Mouse (Mus musculus) ES-Bruce4 (cell line): ENCODE measurements around the gene Slc25a36. TPM values are rescaled to one million over a fixed set of nuclear protein-coding genes. Genes with fewer than 3 reads are reported as not detected.

Experiments used
- H3K27ac ChIP-seq: 2 replicates; pipeline ENCODE4 v1.5.1; 2012; ENCODE audit warnings: low read length, inconsistent platforms; ENCODE audit not compliant: insufficient read depth
- H3K27me3 ChIP-seq: 2 replicates; pipeline ENCODE4 v1.6.1; 2012; ENCODE audit warnings: mild to moderate bottlenecking, low read length, inconsistent platforms; ENCODE audit not compliant: control insufficient read depth, poor library complexity, insufficient read depth, severe bottlenecking
- H3K36me3 ChIP-seq: 2 replicates; pipeline ENCODE4 v1.6.1; 2012; ENCODE audit warnings: inconsistent platforms, mild to moderate bottlenecking, low read length, moderate library complexity; ENCODE audit not compliant: control insufficient read depth, poor library complexity, insufficient read depth, severe bottlenecking
- H3K4me1 ChIP-seq: one replicate; pipeline ENCODE4 v1.8.1; 2011; ENCODE audit warnings: low read length; ENCODE audit not compliant: control insufficient read depth, insufficient read depth
- H3K4me3 ChIP-seq: 2 replicates; pipeline ENCODE4 v1.5.1; 2011; ENCODE audit warnings: low read depth, mild to moderate bottlenecking, low read length
- H3K9ac ChIP-seq: 2 replicates; pipeline ENCODE4 v1.6.1; 2012; ENCODE audit warnings: low read depth, mild to moderate bottlenecking, inconsistent platforms; ENCODE audit not compliant: poor library complexity, severe bottlenecking
- H3K9me3 ChIP-seq: replicated peaks from 2 replicates; pipeline ENCODE4 v1.6.1; 2012; ENCODE audit warnings: mild to moderate bottlenecking, low read length, inconsistent platforms; ENCODE audit not compliant: control insufficient read depth, poor library complexity, insufficient read depth, severe bottlenecking
- CTCF ChIP-seq: IDR thresholded peaks from one replicate; pipeline ENCODE4 v1.8.1; 2011; ENCODE audit warnings: low read depth, low read length
- EP300 ChIP-seq: IDR thresholded peaks from 2 replicates; pipeline ENCODE4 v1.6.1; 2011; ENCODE audit warnings: low read depth, low read length; ENCODE audit not compliant: insufficient read depth
- POLR2A ChIP-seq: IDR thresholded peaks from one replicate; pipeline ENCODE4 v1.8.1; 2011; ENCODE audit warnings: low read length; ENCODE audit not compliant: insufficient read depth
- polyA plus RNA-seq: library from polyadenylated mRNA; stranded (reverse); fragments of >200 nt; gene quantifications from 2 replicates; pipeline ENCODE4 v1.2.4, GENCODE M21; 2011; ENCODE audit warnings: low read depth; ENCODE audit not compliant: missing spikeins, insufficient read depth, insufficient read length

Slc25a36 gene
- polyA plus RNA-seq, 1 experiment: 402 TPM

- Histone ChIP-seq H3K36me3 (no peaks in the 10 kb centered on the region), H3K9ac (peak overlapping the region; percentile 30), H3K27me3 (no peaks in the 10 kb centered on the region), H3K27ac (peak overlapping the region; percentile 99), H3K4me3 (peak overlapping the region; percentile 14; the same call in 1 of the 2 replicates), H3K4me1 (peaks cover 4% of the 10 kb centered on the region), H3K9me3 (peaks cover under 1% of the 10 kb centered on the region; the same call in 1 of the 2 replicates)
- TF ChIP-seq CTCF: no peak
- TF ChIP-seq EP300: peak; percentile 98
These were observed 3.3 kb upstream of the Slc25a36 start for GRCm38 (mm10) chr9:97114271-97114670.

- peak overlapping the region; percentile 50 for H3K4me3 ChIP-seq
- H3K36me3 ChIP-seq: peaks cover 3% of the 10 kb centered on the region; the same call in 1 of the 2 replicates
- peak overlapping the region; percentile 99 for H3K27ac ChIP-seq
- H3K27me3 ChIP-seq: no peaks in the 10 kb centered on the region
- peak overlapping the region; percentile 78 for H3K9ac ChIP-seq
- no peaks in the 10 kb centered on the region for H3K9me3 ChIP-seq
- TF ChIP-seq POLR2A (no peak), EP300 (no peak), CTCF (no peak)
- H3K4me1 ChIP-seq: peaks cover 4% of the 10 kb centered on the region
These were observed 2.6 kb upstream of the Slc25a36 start for GRCm38 (mm10) chr9:97113555-97113929.

DNA sequence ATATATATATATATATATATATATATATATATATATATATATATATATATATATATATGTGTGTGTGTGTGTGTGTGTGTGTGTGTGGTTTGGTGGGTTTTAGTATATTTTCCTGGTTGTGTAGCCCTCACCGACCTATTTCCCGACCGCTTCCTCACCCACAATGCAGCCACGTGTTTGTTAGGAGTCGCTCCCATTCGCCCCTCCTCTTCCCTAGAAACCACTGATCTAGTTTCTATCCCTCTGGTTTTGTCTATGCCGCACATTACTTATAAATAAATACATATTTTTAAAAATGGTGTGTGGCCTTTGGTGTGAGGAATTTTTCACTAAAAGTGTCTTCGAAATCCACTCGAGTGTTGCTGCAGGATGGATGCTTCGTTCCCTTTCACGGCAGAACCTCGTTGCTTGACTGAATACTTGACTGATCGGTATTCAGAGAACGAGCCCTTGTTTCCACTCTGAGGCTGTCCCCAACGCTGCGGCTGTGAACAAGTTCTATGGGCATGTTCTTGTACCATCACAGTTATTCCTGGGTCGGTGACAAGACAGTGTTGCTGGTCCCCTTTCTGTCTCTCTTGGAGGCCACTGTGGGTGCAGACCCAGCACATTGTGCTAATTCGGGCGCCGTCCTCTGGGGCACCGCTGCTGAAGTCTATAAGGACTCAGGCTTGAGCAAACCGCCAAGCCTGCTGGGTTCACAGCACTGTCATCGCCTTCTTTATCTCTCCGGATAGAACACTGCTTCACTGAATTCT lies 2.0 kb upstream of the Slc25a36 start:
- H3K4me1 ChIP-seq: peaks cover 4% of the 10 kb centered on the region
- no peaks in the 10 kb centered on the region for H3K27me3 ChIP-seq
- H3K27ac ChIP-seq: peak overlapping the region; percentile 98
- peaks cover 3% of the 10 kb centered on the region; the same call in 1 of the 2 replicates for H3K36me3 ChIP-seq
- peak overlapping the region; percentile 50 for H3K4me3 ChIP-seq
- TF ChIP-seq EP300: 0 out of 2 replicates have a peak, but pooled peaks have one; percentile 25
- no peak for TF ChIP-seq POLR2A
- peak overlapping the region; percentile 78 for H3K9ac ChIP-seq
- no peaks in the 10 kb centered on the region for H3K9me3 ChIP-seq

- H3K9ac ChIP-seq: peak overlapping the region; percentile 78
- H3K27me3 ChIP-seq: no peaks in the 10 kb centered on the region
- peaks cover 5% of the 10 kb centered on the region; the same call in 1 of the 2 replicates for H3K36me3 ChIP-seq
- TF ChIP-seq EP300 (no peak), POLR2A (no peak), CTCF (no peak)
- H3K9me3 ChIP-seq: no peaks in the 10 kb centered on the region
- peak overlapping the region; percentile 95 for H3K27ac ChIP-seq
- H3K4me1 ChIP-seq: peaks cover 4% of the 10 kb centered on the region
- H3K4me3 ChIP-seq: peak overlapping the region; percentile 29; the same call in 1 of the 2 replicates
These were observed 1.3 kb upstream of the Slc25a36 start for GRCm38 (mm10) chr9:97112238-97112637.

- peak overlapping the region; percentile 86 for H3K27ac ChIP-seq
- H3K4me3 ChIP-seq: peak overlapping the region; percentile 86
- peaks cover 4% of the 10 kb centered on the region for H3K4me1 ChIP-seq
- no peaks in the 10 kb centered on the region for H3K27me3 ChIP-seq
- no peaks in the 10 kb centered on the region for H3K9me3 ChIP-seq
- H3K36me3 ChIP-seq: peaks cover 5% of the 10 kb centered on the region; the same call in 1 of the 2 replicates
- TF ChIP-seq EP300: no peak
- TF ChIP-seq POLR2A: no peak
- no peak for TF ChIP-seq CTCF
- peak overlapping the region; percentile 78 for H3K9ac ChIP-seq
These were observed 549 bp upstream of the Slc25a36 start for GRCm38 (mm10) chr9:97111506-97111905.
